Mouse (Mus musculus): Measurements from ENCODE around the gene Npsr1.

The Npsr1 gene

DNA sequence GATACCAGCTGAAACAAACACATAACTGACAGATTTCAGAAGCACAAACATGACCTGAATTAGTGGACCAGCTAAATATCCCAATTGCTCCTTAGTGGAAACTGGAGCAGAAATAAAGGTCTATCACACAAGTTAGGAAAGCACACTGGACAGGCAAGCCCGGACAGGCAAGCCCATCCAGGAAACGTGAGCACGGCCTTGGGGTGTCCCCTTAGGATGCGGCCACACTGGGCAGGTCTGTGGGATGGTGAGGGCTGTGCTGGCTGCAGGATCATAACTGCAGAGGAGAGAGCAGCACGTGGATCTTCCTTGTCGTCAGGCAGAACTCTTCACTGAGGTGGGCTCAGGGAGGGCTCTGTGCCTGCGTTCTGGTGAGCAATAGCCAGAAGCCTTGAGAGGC lies at the start of gene Npsr1:
TSS of gene Npsr1 (plus strand) at position 301 of the 400 bp plus-strand sequence.
- no peak for DNase-seq

DNA sequence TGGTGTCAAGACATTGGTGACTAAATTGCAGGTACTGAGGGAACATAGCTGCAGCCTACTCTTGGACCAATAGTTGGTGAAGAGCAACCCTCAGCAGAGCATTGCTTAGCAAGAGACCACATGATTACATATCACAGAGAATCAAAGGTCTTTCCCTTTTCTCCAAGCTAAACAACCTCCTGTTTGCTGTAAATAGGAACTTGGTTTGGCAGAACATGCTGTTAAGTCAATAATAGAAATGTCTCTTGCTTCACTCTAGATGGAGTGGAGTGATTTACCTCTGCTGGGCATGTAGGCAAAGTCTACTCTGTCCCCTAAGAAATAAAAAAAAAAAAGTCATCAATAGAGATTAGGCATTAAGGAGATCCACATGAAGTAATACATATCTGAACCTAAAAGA lies 46.3 kb upstream of the Npsr1 start:
- DNase-seq: no peak

DNA sequence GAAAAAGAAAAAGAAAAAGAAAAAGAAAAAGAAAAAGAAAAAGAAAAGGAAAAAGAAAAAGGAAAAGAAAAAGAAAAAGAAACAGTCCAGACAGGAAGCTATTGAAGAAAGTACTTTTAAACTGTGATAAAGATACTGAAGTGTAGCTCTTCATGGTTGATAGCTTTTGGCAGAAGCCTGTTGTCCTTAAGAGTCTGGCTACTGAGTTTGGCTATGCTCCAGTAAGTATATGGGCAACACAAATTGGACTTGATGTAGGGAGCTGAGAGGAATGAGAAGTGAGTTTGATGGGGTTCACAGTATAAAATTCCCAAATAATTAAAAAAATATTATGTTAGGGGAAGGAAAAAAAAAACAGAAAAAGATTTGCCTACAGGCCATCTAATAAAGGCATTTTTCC lies 34.5 kb upstream of the Npsr1 start:
- no peak for DNase-seq

DNA sequence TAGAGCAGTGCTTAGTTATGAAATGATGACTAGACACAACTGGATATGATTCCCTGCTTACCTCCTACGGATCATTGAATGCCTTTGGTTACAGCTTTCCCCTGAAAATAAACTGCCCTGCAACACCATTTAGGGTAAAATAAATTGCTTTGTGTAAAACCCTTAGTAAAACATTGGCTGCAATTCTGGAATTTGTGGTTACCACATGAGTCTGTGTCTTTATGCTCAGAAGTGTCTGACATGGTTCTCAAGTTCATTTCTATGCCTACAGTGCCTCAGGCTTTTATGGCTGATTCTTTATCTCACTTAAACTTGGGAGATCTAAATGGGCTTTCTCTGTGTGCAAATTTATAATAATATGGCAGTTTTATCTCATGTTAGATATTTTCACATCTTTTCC lies 26.1 kb upstream of the Npsr1 start:
- DNase-seq: no peak

GRCm38 (mm10) chr9:24077596-24077995 lies 20.2 kb upstream of the Npsr1 start:
- DNase-seq: no peak

DNA sequence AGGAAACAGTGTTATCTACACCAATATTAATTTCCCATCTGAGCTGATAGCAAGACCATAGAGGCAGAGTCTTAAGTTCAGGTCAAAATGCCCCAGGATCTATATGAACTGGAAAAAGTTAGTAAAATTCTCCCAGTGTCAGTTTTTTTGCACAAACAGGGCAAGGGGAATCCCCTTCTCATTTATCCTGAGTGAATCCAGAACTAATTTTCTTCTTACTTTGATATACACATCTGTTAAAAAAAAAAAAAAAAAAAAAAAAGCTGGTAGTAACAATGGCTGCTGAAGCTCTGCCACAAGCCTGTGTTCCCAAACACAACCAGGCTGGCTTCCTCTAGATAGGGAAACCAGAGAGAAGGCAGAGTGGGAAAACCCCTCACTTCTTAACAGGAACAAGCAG lies 5.9 kb upstream of the Npsr1 start:
- no peak for DNase-seq

- DNase-seq: no peak
Observed at GRCm38 (mm10) chr9:24098526-24098925, 730 bp downstream of the Npsr1 start.

- DNase-seq: no peak
Observed at GRCm38 (mm10) chr9:24099631-24100030, 1.8 kb downstream of the Npsr1 start.

GRCm38 (mm10) chr9:24119423-24119822 lies 21.6 kb downstream of the Npsr1 start:
- peak; percentile 24 for DNase-seq

GRCm38 (mm10) chr9:24133142-24133541 lies 35.3 kb downstream of the Npsr1 start:
- no peak for DNase-seq

GRCm38 (mm10) chr9:24136354-24136753 lies 38.6 kb downstream of the Npsr1 start:
- no peak for DNase-seq

DNA sequence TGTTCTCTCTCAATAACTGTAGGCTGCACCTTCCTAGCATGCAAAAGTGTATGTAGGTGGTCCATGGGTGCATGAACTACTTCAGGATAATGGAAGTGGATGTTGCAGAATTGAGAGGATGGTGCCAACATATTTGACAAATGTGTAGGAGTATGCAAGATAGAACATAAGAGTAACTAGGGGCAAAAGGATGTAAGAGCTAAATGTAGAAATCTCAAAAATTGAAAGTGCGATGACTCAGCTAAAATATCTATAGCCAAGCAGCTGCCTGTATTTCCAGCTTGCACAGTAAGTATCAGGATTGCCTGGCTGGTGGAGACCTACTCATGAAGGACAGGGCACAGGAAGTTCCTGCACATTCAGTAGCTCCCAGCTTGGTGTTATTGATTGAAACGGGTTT lies 46.5 kb downstream of the Npsr1 start:
- DNase-seq: no peak

GRCm38 (mm10) chr9:24157208-24157607 lies 59.4 kb downstream of the Npsr1 start:
- DNase-seq: peak; percentile 14

- no peak for DNase-seq
Observed at GRCm38 (mm10) chr9:24160409-24160808, 62.6 kb downstream of the Npsr1 start.

DNA sequence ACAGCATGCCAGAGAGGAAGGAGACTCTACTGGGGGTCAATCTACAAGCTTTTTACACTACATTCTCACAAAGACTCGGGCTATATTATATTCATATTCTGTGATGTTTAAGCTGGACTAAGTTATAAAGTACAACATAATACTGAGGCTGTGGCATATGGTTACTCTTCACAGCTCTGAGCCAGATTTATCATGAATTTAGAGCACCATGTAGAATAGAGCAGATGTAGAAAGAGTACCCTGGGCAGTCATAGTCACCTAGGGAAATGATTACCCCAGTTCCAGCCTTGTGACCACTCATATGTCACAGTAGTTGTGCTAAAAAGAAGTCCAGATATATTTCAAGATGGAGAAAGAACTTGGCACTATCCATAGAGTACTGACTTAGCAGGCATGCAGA lies 70.7 kb downstream of the Npsr1 start:
- no peak for DNase-seq

GRCm38 (mm10) chr9:24170728-24171127 lies 72.9 kb downstream of the Npsr1 start:
- DNase-seq: no peak

DNA sequence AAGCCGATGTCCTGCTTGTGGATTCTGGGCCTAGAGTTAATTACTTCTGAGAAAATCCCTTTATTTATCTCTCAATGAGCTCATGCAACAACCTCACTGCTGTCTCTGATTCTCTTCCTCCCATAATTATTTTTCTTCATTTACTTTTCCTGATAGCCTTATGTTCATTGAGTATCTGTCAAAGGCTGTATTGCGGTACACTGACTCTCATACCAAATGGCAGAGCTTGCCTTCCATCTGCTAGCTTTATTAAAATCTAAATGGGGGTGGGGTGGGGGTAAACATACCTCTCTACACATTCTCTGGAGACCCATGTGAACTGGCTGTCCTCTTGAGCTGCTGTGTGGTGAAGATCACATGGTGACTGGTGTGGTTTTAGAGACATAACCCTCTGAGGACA lies 80.9 kb downstream of the Npsr1 start:
- no peak for DNase-seq

DNA sequence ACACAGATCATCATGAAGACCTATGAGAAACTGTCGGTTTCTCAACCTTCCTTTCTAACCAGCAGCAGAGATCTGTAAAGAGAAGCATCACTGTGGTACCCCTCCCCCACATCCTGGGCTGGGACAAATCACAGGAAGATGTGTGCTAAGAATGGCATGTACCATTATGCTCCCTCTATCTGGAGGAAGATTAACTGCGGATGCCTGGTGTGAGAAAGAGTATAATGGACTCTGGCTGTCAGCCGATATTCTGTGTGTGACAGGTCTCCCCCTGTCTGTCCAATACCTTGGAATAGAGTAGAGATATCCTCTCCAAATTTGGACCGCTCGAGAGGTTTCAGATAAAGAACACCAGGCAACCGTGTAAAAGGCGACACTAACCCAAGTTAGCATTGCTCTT lies 83.1 kb downstream of the Npsr1 start:
- no peak for DNase-seq

- DNase-seq: no peak
Observed at GRCm38 (mm10) chr9:24186289-24186688, 88.5 kb downstream of the Npsr1 start.

DNA sequence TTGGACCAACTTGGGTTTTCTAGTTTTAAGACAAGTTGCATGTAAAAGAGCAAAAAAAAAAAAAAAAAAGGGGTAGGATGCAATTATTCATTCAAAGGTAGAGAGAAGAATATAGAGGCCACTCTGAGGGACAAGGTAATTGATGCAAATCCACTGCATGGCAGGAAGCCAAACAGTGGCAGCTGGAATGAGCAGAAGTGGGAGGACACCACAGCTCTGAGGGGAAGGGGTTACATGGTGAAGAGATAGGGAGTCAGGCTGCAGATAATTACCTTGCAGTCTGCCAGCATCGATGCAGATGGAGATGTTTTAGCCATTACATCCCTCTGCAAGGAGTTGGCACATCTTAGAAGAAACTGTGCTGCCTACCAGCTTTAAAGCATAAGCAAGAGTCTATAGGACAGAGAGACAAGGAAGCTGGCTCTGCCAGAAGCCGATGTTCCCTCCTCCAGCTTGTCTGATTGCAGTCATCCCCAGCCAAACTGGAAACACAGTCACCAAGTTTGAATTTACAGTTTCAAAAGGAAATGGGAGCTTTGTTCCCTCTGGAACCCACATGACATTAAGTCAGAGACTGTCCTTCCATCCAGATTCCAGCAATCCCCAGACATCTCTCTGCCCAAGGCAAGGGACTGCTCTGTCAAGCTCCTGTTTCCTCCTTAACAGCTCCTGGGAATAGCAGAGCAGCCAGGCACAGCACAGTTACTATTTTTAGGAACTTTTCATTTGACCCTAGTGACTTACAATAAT lies 91.9 kb downstream of the Npsr1 start:
- DNase-seq: no peak

DNA sequence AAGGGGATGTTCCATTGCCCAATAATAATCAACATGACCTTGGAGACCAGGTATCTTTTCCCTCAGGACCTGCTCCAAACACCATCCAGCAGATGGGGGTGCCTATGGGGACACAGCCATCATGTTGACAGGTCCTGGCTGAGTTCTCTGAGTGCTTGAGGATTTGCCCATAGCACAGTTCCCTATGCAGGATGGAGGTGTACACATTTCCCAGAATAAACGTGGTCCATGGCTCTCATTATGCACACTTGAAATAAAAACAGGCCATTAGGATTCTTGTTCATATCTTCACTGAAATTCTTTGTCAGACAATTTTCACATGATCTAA lies 92.4 kb downstream of the Npsr1 start:
- no peak for DNase-seq

- no peak for DNase-seq
Observed at GRCm38 (mm10) chr9:24198254-24198653, 100.5 kb downstream of the Npsr1 start.

GRCm38 (mm10) chr9:24211636-24212035 lies 113.8 kb downstream of the Npsr1 start:
- no peak for DNase-seq

DNA sequence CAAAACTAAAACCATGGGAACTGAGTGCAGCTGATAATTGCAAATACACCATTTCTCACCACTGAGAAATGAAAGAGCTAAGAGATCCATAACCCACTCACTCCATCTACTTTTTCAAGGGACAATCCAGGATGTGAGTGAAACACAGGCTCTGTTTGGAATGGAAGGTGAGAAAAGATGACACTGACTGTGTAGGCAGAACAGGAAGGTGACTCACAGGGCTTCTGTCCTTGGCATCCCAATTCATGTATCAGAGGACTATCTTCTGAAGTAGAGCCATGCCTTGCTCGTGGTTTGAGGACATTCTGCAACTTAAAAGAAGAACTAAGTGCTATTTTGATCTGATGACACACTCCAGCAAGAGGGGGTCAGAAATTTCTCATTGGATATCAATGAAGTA lies 119.9 kb downstream of the Npsr1 start:
- DNase-seq: no peak

- DNase-seq: no peak
Observed at GRCm38 (mm10) chr9:24236461-24236860, 138.7 kb downstream of the Npsr1 start.
